Mouse (Mus musculus): ENCODE results near the gene Cwf19l2.
"Not testable (repeated sequence)": the region's sequence is repeated elsewhere in the genome, so short reads cannot be mapped to it uniquely, and the experiment has no call there.

Cwf19l2 gene

GRCm38 (mm10) chr9:3403251-3404208, at the start of gene Cwf19l2:
Gene Cwf19l2 (plus strand): TSS chr9:3403592.
- DNase-seq (ENCODE audit: low spot score) = peak; percentile 85

- DNase-seq (ENCODE audit: low spot score) = peak; percentile 27
Measured at GRCm38 (mm10) chr9:3376323-3376722, 27.1 kb upstream of the Cwf19l2 start.

GRCm38 (mm10) chr9:3404372-3404771, 980 bp downstream of the Cwf19l2 start:
- DNase-seq (ENCODE audit: low spot score) = no peak

- not testable (repeated sequence) for DNase-seq (ENCODE audit: low spot score)
Measured at GRCm38 (mm10) chr9:3439555-3440300, 36.3 kb downstream of the Cwf19l2 start.

- no peak for DNase-seq (ENCODE audit: low spot score)
Measured at GRCm38 (mm10) chr9:3471897-3472296, 68.5 kb downstream of the Cwf19l2 start.

- DNase-seq (ENCODE audit: low spot score) = no peak
Measured at GRCm38 (mm10) chr9:3518645-3519044, 115.3 kb downstream of the Cwf19l2 start.

GRCm38 (mm10) chr9:3519178-3519577, 115.8 kb downstream of the Cwf19l2 start:
- DNase-seq (ENCODE audit: low spot score) = no peak

- DNase-seq (ENCODE audit: low spot score) = no peak
Measured at GRCm38 (mm10) chr9:3521031-3521430, 117.6 kb downstream of the Cwf19l2 start.

All from testis, postnatal 14 days (tissue).